Mouse (Mus musculus) limb, embryonic 15.5 days (tissue): ENCODE data around the gene Traf3ip1. TPM values are rescaled to one million over a fixed set of nuclear protein-coding genes. Genes with fewer than 3 reads are reported as not detected.

Experiments
- ATAC-seq: fragments of 200-750 bp; cut with Nextera tagmentation; 2 replicates; pipeline ENCODE4 v1.8.0; 2017; ENCODE audit warnings: low read depth, moderate TSS enrichment; ENCODE audit not compliant: insufficient number of reproducible peaks, low FRiP score, low TSS enrichment
- H3K27ac ChIP-seq: fragments of 300-500 bp; sonication (generic); 2 replicates; pipeline ENCODE4 v1.5.1; 2015; ENCODE audit warnings: moderate library complexity, mild to moderate bottlenecking, inconsistent platforms
- H3K27me3 ChIP-seq: fragments of 300-500 bp; sonication (generic); 2 replicates; pipeline ENCODE4 v1.6.1; 2015; ENCODE audit warnings: inconsistent platforms
- H3K36me3 ChIP-seq: fragments of 300-500 bp; sonication (generic); 2 replicates; pipeline ENCODE4 v1.6.1; 2015; ENCODE audit warnings: inconsistent platforms
- H3K4me1 ChIP-seq: fragments of 300-500 bp; sonication (generic); 2 replicates; pipeline ENCODE4 v1.6.1; 2015; ENCODE audit warnings: inconsistent platforms
- H3K4me2 ChIP-seq: fragments of 300-500 bp; sonication (generic); 2 replicates; pipeline ENCODE4 v1.6.1; 2015; ENCODE audit warnings: mild to moderate bottlenecking, inconsistent platforms
- H3K4me3 ChIP-seq: fragments of 300-500 bp; sonication (generic); 2 replicates; pipeline ENCODE4 v1.5.1; 2015; ENCODE audit warnings: mild to moderate bottlenecking, inconsistent platforms
- H3K9ac ChIP-seq: fragments of 300-500 bp; sonication (generic); 2 replicates; pipeline ENCODE4 v1.6.1; 2015; ENCODE audit warnings: inconsistent platforms
- H3K9me3 ChIP-seq: fragments of 300-500 bp; sonication (generic); 2 replicates; pipeline ENCODE4 v1.6.1; 2016; ENCODE audit warnings: inconsistent platforms
- WGBS: fragments of 180-500 bp; shearing (Covaris S2); methylation state at CpG from one replicate; pipeline ENCODE4 v1.1.7; 2015; 5-methylcytosine and 5-hydroxymethylcytosine counted together
- polyA plus RNA-seq: library from polyadenylated mRNA; unstranded; fragments of >200 nt; fragmentation: Nextera tagmentation; extraction: Ambion mirVana; gene quantifications from 2 replicates; pipeline ENCODE4 v1.2.1, GENCODE M21; 2015

Gene Traf3ip1
- polyA plus RNA-seq, result 6.2 and 6.9 TPM in 2 replicates

DNA sequence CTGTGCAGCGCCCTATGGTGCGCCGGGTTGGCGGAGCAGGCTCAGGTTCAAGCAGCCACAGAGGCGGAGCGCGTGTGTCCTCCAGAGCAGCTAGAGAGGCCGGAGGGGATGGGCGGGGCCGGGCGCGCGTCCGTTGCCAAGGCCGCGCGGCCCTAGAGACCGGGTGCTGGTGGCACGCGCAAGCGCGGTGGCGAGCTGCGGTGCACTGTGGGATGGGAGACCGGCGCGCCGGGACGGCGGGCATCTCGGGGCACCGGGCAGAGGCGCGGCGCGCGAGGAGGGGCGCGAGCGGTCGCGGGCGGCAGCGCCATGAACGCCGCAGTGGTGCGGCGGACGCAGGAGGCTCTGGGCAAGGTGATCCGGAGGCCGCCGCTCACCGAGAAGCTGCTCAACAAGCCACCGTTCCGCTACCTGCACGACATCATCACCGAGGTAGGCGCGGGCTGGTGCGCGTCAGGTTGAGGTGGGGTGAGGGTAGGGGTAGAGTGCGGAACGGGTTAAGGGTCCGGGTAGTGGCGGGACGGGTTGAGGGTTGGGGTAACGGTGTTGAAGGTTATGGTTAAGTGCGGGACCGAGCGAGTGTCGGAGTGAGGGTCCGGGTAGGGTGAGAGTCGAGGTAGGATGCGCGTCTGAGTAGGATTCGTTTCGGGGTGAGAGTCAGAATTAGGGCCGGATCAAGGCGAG lies at the start of gene Traf3ip1:
TSS of gene Traf3ip1 (plus strand) at position 191 of the 684 bp plus-strand sequence.
- Histone ChIP-seq H3K27me3 (no peaks in the 10 kb centered on the region; the same call in 1 of the 2 replicates), H3K9me3 (no peaks in the 10 kb centered on the region), H3K4me3 (peak within 1 kb of the TSS; percentile 89), H3K4me2 (peak within 1 kb of the TSS; percentile 79), H3K4me1 (peaks cover 14% of the 10 kb centered on the region), H3K27ac (no peak within 1 kb of the TSS), H3K36me3 (no peaks in the 10 kb centered on the region), H3K9ac (peak within 1 kb of the TSS; percentile 60)
- under 1% methylated on average over 79 of the region's 79 CpGs for WGBS
- peak; percentile 90 for ATAC-seq

DNA sequence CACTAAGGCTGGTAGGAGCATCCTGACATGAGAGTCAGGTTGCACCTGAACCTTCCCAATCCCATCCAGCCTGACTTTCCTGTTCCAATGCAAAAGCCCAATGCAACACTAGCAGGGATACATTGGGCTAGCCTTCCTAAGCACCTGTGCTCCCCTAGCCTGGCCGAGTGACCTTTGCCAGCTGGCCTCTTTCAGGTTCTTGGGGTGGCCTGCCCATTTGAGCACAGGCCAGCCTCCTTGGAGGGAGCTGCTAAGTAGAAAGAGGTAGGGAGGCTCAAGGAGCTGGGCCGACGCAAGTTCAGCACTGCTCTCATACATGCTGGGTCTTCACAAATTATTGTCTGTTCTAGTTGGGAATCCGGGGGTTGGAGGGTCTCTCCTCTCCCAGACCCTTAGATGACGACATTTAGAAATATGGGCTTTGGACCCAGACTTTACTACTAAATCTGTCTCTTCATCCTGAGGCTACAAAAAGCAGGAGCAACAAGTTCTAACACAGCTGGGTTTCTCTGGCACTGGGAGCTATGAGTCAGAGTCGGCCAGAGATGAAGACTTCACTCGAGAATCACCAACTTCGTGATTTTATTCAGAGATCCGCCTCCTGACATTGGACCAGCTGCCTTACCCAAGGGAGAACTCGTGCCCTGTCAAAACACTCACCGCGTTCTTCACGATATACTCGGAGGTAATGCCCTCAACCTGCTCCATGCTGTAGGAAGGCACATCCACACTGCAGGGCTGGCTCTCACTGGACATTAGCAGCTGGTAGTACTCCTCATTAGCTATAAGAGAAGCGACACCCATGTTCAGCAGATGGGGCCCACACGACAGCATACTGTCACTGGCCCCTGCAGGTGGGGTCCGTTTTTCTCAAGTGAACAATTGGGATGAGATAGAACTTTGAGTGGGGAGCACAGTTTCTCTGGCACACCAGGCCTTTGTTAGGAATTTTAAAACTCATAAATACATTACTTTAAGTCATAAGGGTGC lies 49.3 kb upstream of the Traf3ip1 start:
- H3K4me2 ChIP-seq, result no peak overlapping the region
- H3K9ac ChIP-seq, result no peak overlapping the region
- peak overlapping the region; percentile 78 for H3K27ac ChIP-seq
- no peak for ATAC-seq
- 80% methylated on average over 17 of the region's 17 CpGs for WGBS
- no peak overlapping the region for H3K4me3 ChIP-seq
- H3K9me3 ChIP-seq, result no peaks in the 10 kb centered on the region
- no peaks in the 10 kb centered on the region for H3K27me3 ChIP-seq
- H3K4me1 ChIP-seq, result peaks cover 26% of the 10 kb centered on the region
- peaks cover 41% of the 10 kb centered on the region for H3K36me3 ChIP-seq

DNA sequence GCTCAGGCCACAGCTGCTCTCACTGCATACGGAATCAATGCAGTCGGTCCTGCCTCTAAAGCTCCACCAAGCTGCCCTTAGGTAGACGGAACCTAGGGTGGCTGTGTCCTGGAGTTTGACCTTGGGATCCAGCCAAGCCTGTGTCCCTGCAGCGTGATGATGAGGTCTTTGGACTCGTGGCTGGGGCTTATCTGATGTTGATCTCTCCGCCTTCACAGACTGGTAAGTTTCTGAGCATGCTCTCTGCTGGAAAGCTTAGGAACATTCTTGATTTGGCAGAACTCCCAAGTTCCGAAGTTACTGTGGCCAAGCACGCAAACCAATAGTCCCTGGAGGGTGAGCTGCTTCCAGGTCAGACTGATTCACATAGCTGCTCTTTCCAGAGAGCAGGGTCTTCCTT lies 48.4 kb upstream of the Traf3ip1 start:
- ATAC-seq, result 0 out of 2 replicates have a peak, but pooled peaks have one; percentile 23
- H3K27ac ChIP-seq, result peak overlapping the region; percentile 78
- 53% methylated on average over 8 of the region's 8 CpGs for WGBS

DNA sequence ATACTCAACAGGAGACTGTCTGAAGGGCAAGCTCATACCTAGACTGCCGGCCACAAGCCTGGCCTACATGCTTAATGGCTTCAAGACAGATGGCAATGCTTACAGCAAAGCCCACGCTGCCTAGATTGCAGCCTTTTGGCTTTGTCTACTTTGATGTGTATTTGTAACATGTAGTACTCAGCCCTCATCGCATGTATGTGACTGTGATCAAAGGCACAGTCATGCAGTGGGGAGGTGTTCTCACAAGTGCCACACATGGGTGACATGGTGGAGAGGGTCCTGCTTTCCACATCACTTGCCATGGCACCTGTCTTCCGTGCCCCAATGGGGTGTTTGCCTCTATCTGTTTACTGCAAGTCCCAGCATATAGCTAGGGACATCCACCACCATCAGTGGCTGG lies 47.9 kb upstream of the Traf3ip1 start:
- no peak overlapping the region for H3K4me2 ChIP-seq
- H3K27ac ChIP-seq, result peak overlapping the region; percentile 78
- peaks cover 28% of the 10 kb centered on the region for H3K4me1 ChIP-seq
- no peaks in the 10 kb centered on the region for H3K27me3 ChIP-seq
- H3K9me3 ChIP-seq, result no peaks in the 10 kb centered on the region
- 79% methylated on average over 4 of the region's 4 CpGs for WGBS
- H3K4me3 ChIP-seq, result no peak overlapping the region
- no peak overlapping the region for H3K9ac ChIP-seq
- peaks cover 43% of the 10 kb centered on the region for H3K36me3 ChIP-seq
- no peak for ATAC-seq

More for the DNA sequence above, 48.4 kb upstream of the Traf3ip1 start:
- peaks cover 26% of the 10 kb centered on the region for H3K4me1 ChIP-seq
- H3K4me3 ChIP-seq, result no peak overlapping the region
- H3K27me3 ChIP-seq, result no peaks in the 10 kb centered on the region
- H3K36me3 ChIP-seq, result peaks cover 44% of the 10 kb centered on the region
- no peaks in the 10 kb centered on the region for H3K9me3 ChIP-seq
- no peak overlapping the region for H3K4me2 ChIP-seq
- H3K9ac ChIP-seq, result no peak overlapping the region

DNA sequence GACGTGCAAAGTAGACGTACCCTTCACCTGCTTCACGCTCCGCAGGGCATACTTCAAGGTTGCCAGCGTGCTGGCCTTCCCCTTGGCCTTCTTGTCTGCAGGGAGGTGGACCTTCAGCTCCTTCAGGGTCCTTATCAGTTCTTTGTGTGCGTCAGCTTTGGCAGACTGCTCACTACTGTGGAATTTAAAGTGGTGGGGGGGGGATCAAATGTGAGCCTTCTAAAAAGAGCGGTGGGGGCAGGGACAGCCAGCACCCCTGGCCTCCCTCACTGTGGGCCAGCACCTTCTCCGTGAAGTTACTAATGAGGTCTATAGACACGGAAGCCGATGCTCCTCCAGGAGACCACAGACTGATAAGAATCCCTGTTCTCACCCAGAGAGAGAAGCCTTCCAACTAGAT lies 45.8 kb upstream of the Traf3ip1 start:
- WGBS, result 96% methylated on average over 10 of the region's 10 CpGs
- H3K27me3 ChIP-seq, result no peaks in the 10 kb centered on the region
- ATAC-seq, result no peak
- peaks cover 33% of the 10 kb centered on the region for H3K36me3 ChIP-seq
- peaks cover 34% of the 10 kb centered on the region for H3K4me1 ChIP-seq
- no peaks in the 10 kb centered on the region for H3K9me3 ChIP-seq
- no peak overlapping the region for H3K27ac ChIP-seq
- no peak overlapping the region for H3K4me3 ChIP-seq
- no peak overlapping the region; the same call in 1 of the 2 replicates for H3K9ac ChIP-seq
- H3K4me2 ChIP-seq, result no peak overlapping the region

DNA sequence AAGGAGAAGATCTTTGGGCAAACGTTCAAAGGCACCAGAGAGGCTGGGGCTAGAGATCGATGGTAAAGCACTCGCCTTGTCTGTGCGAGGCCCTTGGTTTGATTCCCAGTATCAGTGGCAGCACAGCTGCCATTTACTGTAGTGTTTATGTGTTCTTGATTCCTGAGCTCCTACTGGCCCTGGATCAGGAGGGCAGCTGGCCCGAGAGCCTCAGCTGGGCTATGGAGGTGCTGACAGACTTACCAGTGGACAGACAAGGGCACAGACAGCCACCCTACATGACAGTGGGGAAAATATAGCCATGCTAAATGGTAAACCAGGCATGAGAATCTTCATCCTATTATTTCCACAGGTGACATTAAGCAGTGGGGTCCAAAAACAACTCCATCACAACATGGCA lies 43.6 kb upstream of the Traf3ip1 start:
- no peak overlapping the region for H3K4me3 ChIP-seq
- H3K27ac ChIP-seq, result no peak overlapping the region
- 76% methylated on average over 5 of the region's 5 CpGs for WGBS
- no peak overlapping the region for H3K4me2 ChIP-seq
- H3K9ac ChIP-seq, result no peak overlapping the region
- peaks cover 31% of the 10 kb centered on the region for H3K36me3 ChIP-seq
- no peak for ATAC-seq
- H3K27me3 ChIP-seq, result no peaks in the 10 kb centered on the region
- no peaks in the 10 kb centered on the region for H3K9me3 ChIP-seq
- H3K4me1 ChIP-seq, result peaks cover 28% of the 10 kb centered on the region

DNA sequence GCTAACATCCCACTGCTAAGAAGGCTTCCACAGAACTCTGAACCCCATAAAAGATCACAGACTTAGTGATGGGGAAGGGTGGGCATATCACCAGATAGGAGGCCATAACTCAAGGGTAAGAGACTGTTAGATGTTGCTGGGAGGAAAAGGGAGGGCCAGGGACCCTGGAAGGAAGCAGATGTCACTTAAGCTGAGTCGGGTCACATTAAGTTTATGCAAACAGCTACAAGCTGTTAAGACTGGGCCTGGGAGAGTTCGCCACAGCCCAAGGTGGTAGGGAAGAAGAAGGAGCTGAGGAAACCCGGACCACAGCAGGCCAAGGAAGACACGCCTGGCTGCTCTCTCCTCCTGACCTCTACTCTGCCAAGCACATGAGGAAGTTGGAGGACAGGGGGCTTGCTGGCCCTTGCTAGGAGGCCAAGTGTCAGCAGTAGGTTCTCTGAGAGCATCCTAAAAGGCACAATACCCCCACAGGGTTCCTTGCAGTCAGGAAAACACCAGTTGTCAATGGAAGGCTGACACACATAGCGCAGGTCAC lies 42.8 kb upstream of the Traf3ip1 start:
- no peak for ATAC-seq
- WGBS, result 52% methylated on average over 5 of the region's 5 CpGs
- H3K4me2 ChIP-seq, result no peak overlapping the region
- peaks cover 28% of the 10 kb centered on the region for H3K4me1 ChIP-seq
- peaks cover 31% of the 10 kb centered on the region for H3K36me3 ChIP-seq
- H3K27ac ChIP-seq, result no peak overlapping the region
- H3K27me3 ChIP-seq, result no peaks in the 10 kb centered on the region
- no peaks in the 10 kb centered on the region for H3K9me3 ChIP-seq
- H3K4me3 ChIP-seq, result no peak overlapping the region
- H3K9ac ChIP-seq, result no peak overlapping the region

DNA sequence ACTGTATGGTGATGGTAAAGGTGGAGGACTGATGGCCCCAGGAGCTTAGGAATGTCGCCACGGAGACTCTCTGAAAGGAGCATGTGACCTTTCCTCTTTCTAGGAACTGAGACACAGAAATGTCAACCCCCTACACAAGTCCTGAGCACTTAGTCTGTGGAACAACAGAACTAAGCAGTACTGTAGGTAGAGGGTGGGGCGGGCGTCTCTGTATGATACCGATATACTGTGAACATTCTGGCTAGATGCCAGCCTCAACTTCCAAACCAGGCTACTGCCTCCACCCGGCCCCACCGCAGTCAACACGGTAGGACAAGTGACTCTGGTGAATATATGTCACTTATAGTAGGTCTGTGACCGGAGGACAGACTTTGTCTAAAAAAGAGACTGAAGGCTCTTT lies 40.5 kb upstream of the Traf3ip1 start:
- H3K27me3 ChIP-seq, result no peaks in the 10 kb centered on the region
- H3K4me2 ChIP-seq, result no peak overlapping the region
- no peak overlapping the region for H3K9ac ChIP-seq
- no peak overlapping the region for H3K4me3 ChIP-seq
- no peaks in the 10 kb centered on the region for H3K9me3 ChIP-seq
- peaks cover 11% of the 10 kb centered on the region; the same call in 1 of the 2 replicates for H3K36me3 ChIP-seq
- WGBS, result 77% methylated on average over 9 of the region's 9 CpGs
- peaks cover 45% of the 10 kb centered on the region for H3K4me1 ChIP-seq
- H3K27ac ChIP-seq, result no peak overlapping the region
- ATAC-seq, result no peak

DNA sequence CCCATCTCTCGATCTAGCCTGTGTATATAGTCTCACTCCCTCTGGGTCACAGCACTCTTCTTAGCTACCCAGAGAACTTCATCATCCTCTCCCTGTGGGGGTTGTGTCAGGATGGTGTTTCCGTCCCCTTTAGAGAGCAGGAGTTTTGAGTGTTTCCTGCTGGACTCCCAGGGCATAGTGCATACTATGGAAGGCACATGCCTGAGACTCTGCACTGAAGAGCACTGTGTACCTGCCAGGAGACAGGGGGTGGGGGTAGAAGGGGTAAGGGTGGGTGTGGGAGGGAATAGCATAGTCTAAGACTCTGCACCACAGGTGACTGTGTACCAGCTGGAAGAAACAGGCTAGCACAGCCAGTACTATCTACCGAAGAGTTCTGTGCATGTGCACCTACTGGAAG lies 40.1 kb upstream of the Traf3ip1 start:
- Histone ChIP-seq H3K27ac (no peak overlapping the region), H3K4me1 (peaks cover 46% of the 10 kb centered on the region), H3K27me3 (no peaks in the 10 kb centered on the region), H3K4me3 (no peak overlapping the region), H3K9ac (no peak overlapping the region), H3K9me3 (no peaks in the 10 kb centered on the region), H3K4me2 (no peak overlapping the region), H3K36me3 (peaks cover 9% of the 10 kb centered on the region; the same call in 1 of the 2 replicates)
- WGBS, result 87% methylated on average over 3 of the region's 3 CpGs
- no peak for ATAC-seq

DNA sequence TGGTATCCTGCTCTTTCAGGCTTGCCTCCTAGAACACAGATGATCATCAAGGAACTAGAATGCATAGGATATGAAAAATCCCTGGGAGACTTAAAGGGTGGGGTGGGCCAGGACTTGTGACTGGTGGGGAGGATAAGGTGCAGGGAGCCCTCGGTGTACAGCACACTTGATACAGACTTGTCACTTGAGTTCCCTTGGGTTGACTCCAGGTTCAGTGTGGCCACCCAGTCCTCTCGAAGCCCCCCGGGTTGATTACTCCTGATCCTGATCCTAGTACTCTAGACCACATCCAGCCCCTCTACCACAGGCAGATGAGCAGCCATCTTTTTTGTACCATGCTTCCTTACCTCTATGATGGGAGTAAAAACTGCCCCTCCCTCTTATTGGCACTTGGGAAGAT lies 39.5 kb upstream of the Traf3ip1 start:
- Histone ChIP-seq H3K9ac (no peak overlapping the region), H3K36me3 (peaks cover 5% of the 10 kb centered on the region; the same call in 1 of the 2 replicates), H3K27ac (no peak overlapping the region), H3K9me3 (no peaks in the 10 kb centered on the region), H3K4me1 (peaks cover 52% of the 10 kb centered on the region), H3K4me3 (no peak overlapping the region), H3K27me3 (no peaks in the 10 kb centered on the region), H3K4me2 (no peak overlapping the region)
- ATAC-seq, result no peak
- WGBS, result 90% methylated on average over 3 of the region's 3 CpGs

DNA sequence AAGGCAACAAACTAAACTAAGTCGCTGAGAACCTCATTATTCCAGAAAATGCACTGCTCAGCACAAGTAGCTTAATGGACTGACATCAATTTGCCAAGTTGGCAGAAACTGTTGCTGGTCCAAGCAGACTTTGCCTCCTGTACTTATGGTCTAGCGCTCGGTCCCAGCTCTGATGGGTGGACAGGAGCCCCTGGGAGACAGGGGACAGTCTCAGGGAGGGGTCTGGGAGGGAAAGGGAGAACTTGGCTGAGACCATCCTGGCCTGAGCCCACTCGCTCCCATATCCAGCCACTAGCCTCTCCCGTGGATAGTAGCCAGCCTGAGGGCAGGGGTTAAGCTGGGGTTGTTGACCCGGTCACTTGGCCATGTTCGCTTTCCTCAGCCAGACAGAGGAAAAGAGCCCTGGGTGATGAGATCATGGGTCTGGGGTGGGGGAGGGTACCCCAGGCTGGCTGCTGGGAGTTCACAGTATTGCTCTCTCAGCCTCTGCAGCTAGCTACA lies 38.7 kb upstream of the Traf3ip1 start:
- Histone ChIP-seq H3K4me1 (peaks cover 53% of the 10 kb centered on the region), H3K36me3 (no peaks in the 10 kb centered on the region), H3K4me2 (0 out of 2 replicates have a peak overlapping the region, but pooled peaks have one; percentile 10), H3K9me3 (no peaks in the 10 kb centered on the region), H3K27ac (peak overlapping the region; percentile 34; the same call in 1 of the 2 replicates), H3K9ac (no peak overlapping the region), H3K4me3 (no peak overlapping the region), H3K27me3 (no peaks in the 10 kb centered on the region)
- ATAC-seq, result no peak
- WGBS, result 34% methylated on average over 7 of the region's 7 CpGs
